ENCODE assay signal across 12 mouse cellular contexts in the genomic region with DNA sequence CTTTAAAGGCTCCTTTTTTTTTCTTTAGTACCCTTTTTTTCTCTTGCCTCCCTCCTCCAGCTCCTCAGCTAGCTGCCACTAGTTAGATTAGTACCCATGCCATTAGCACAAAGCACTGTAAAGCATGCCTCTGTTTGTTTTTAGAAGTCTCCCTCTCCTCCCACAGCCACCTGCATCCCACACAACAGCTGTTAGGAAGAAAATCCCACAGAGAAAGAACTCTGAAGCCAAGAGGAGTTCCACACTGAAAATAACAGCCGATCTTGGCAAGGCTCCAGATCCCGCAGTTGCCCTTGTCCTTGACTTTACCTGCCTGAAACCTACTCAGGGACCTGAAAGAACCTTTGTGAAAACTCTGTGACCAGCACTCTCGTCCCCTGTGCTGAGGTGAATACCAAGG. TPM values are rescaled to one million over a fixed set of nuclear protein-coding genes. Genes with fewer than 3 reads are reported as not detected.
DNase-seq lines count a peak whose midpoint lies in the region; TF ChIP-seq lines count a peak whose summit lies in the region.
"Had no signal": no experiment of that assay in that cellular context is flagged by ENCODE, and none has a peak within 500 bp of the region (broad histone marks: within the 10 kb centered on the region; RNA-seq: fewer than 3 reads in every experiment).

No protein-coding gene starts in this region.

- TF ChIP-seq CTCF in cortical plate, adult 2 months (IDR thresholded peaks at IDR 0.05; ENCODE audit: extremely low read depth, insufficient read depth, low read length) = no peak

- TF ChIP-seq POLR2A in cortical plate, adult 2 months (IDR thresholded peaks at IDR 0.05; ENCODE audit: extremely low read depth, insufficient read depth, low read length) = no peak

- peaks cover 16% of the 10 kb centered on the region for H3K4me1 ChIP-seq in cortical plate, adult 2 months (ENCODE audit: control insufficient read depth, insufficient read depth, low read length)
- H3K4me1 ChIP-seq: midbrain, embryonic 13.5 days had no signal

- H3K27ac ChIP-seq in cortical plate, adult 2 months (ENCODE audit: insufficient read depth, low read length) = 0 out of 2 replicates have a peak overlapping the region, but pooled peaks have one; percentile 3
- H3K27ac ChIP-seq: gastrocnemius, adult 2 months; liver, embryonic 14.5 days; midbrain, embryonic 13.5 days had no signal

- H3K4me3 ChIP-seq in cortical plate, adult 2 months (ENCODE audit: insufficient read depth, low read length) = no peak overlapping the region
- H3K4me3 ChIP-seq: gastrocnemius, adult 2 months; midbrain, embryonic 13.5 days had no signal

- peak; percentile 47 to 77 for DNase-seq in layer of hippocampus, adult 18-20 months (ENCODE audit: low spot score in 2 of 2)
- DNase-seq in layer of hippocampus, postnatal 25 days (ENCODE audit: extremely low spot score in 1 of 2, low spot score in 1 of 2) = no peak
- DNase-seq in layer of hippocampus, adult 8-10 months (ENCODE audit: low spot score in 2 of 2) = peak; percentile 52 to 56
- peak; percentile 45 for DNase-seq in right cerebral cortex, postnatal 14 days
- DNase-seq in embryo, embryonic 10 days (ENCODE audit: low spot score) = no peak
- DNase-seq in lung, postnatal 14 days = no peak
- no peak for DNase-seq in Muller cell, postnatal 12 days (ENCODE audit: inconsistent ontology term)
- DNase-seq: gastrocnemius, adult 2 months; retina, postnatal 1 day had no signal

RNA-seq across cellular contexts. Expression of a gene that starts 38.5 kb away (rescaled TPM):
- total RNA-seq in layer of hippocampus, adult 18-20 months (2021) = 100 to 1,000 TPM; 368 to 401 TPM
- 100 to 1,000 TPM; 390 to 419 TPM for total RNA-seq in layer of hippocampus, postnatal 25 days (2021)
- polyA plus RNA-seq in cortical plate, adult 2 months (2012; rRNA removed) = 194 and 204 TPM in 2 replicates
- total RNA-seq in layer of hippocampus, adult 8-10 months (2022) = 100 to 1,000 TPM; 328 to 405 (median 376) TPM

Comparison
In these comparisons a context has a peak if more than half of its experiments do, and no peak if none do; other contexts are left out.
1. DNase-seq: peak in layer of hippocampus, adult 18-20 months (2 of 2), layer of hippocampus, adult 8-10 months (2 of 2) and right cerebral cortex, postnatal 14 days (single experiment); none in layer of hippocampus, postnatal 25 days (0 of 2), embryo, embryonic 10 days (single experiment), lung, postnatal 14 days (single experiment) and Muller cell, postnatal 12 days (single experiment).